8 mouse cellular contexts compared by ENCODE assay signal in genomic region chr19:44988831-44989566, GRCm38 (mm10). TPM values are rescaled to one million over a fixed set of nuclear protein-coding genes. Genes with fewer than 3 reads are reported as not detected.
DNase-seq lines count a peak whose midpoint lies in the region; ATAC-seq and TF ChIP-seq lines count a peak whose summit lies in the region.

Gene Sema4g, plus strand, starts transcription at chr19:44989101.

- ATAC-seq in heart, embryonic 12.5 days (ENCODE audit: insufficient number of reproducible peaks, low FRiP score) = peak; percentile 49; the same call in 1 of the 2 replicates
- peak; percentile 69 for ATAC-seq in liver, postnatal 0 days
- peak; percentile 33 for ATAC-seq in stomach, embryonic 15.5 days (ENCODE audit: insufficient read depth, low FRiP score, low read depth)
- no peak for ATAC-seq in erythroid progenitor cell, adult 5-6 weeks (replicated peaks; ENCODE audit: low FRiP score, poor library complexity, severe bottlenecking)

- peak within 1 kb of the TSS; percentile 100 for H3K4me2 ChIP-seq in heart, embryonic 12.5 days
- peak within 1 kb of the TSS; percentile 80 for H3K4me2 ChIP-seq in liver, postnatal 0 days (ENCODE audit: low read depth, low read length)
- H3K4me2 ChIP-seq in stomach, embryonic 15.5 days = peak within 1 kb of the TSS; percentile 95

- TF ChIP-seq CTCF in spleen, adult 2 months (IDR thresholded peaks at IDR 0.05; ENCODE audit: extremely low read depth, insufficient read depth, insufficient read length, insufficient replicate concordance) = peak; percentile 14; the same call in 1 of the 2 replicates
- TF ChIP-seq CTCF in liver, postnatal 0 days (IDR thresholded peaks at IDR 0.05; ENCODE audit: low read depth) = peak; percentile 40; the same call in 1 of the 2 replicates

- peaks cover 7% of the 10 kb centered on the region for H3K4me1 ChIP-seq in spleen, adult 2 months (ENCODE audit: control insufficient read depth, insufficient read depth, insufficient read length)
- peaks cover 23% of the 10 kb centered on the region for H3K4me1 ChIP-seq in heart, embryonic 12.5 days (replicated peaks)
- peaks cover 23% of the 10 kb centered on the region for H3K4me1 ChIP-seq in liver, postnatal 0 days (ENCODE audit: insufficient read depth)
- H3K4me1 ChIP-seq in stomach, embryonic 15.5 days = peaks cover 17% of the 10 kb centered on the region

- peak within 1 kb of the TSS; percentile 27; the same call in 1 of the 2 replicates for H3K4me3 ChIP-seq in spleen, adult 2 months (ENCODE audit: extremely low read depth, insufficient read depth, insufficient read length)
- peak within 1 kb of the TSS; percentile 68 for H3K4me3 ChIP-seq in heart, embryonic 12.5 days
- H3K4me3 ChIP-seq in liver, postnatal 0 days (ENCODE audit: low read depth, low read length) = peak within 1 kb of the TSS; percentile 64
- H3K4me3 ChIP-seq in stomach, embryonic 15.5 days (replicated peaks) = peak within 1 kb of the TSS; percentile 61

- no peak for TF ChIP-seq POLR2A in spleen, adult 2 months (IDR thresholded peaks at IDR 0.05; ENCODE audit: low read depth, low read length)

- H3K27ac ChIP-seq in spleen, adult 2 months (ENCODE audit: insufficient read depth, low read length) = no peak within 1 kb of the TSS
- H3K27ac ChIP-seq in heart, embryonic 12.5 days (ENCODE audit: poor library complexity, severe bottlenecking) = no peak within 1 kb of the TSS
- peak within 1 kb of the TSS; percentile 94 for H3K27ac ChIP-seq in liver, postnatal 0 days (ENCODE audit: low read depth)
- H3K27ac ChIP-seq in stomach, embryonic 15.5 days = peak within 1 kb of the TSS; percentile 72

- peaks cover 12% of the 10 kb centered on the region for H3K27me3 ChIP-seq in spleen, adult 2 months (ENCODE audit: control insufficient read depth, insufficient read depth, low read length)
- H3K27me3 ChIP-seq in heart, embryonic 12.5 days (replicated peaks) = peaks cover 10% of the 10 kb centered on the region; the same call in 1 of the 2 replicates
- peaks cover 9% of the 10 kb centered on the region; the same call in 1 of the 2 replicates for H3K27me3 ChIP-seq in liver, postnatal 0 days (ENCODE audit: insufficient read depth, low read length)
- H3K27me3 ChIP-seq in stomach, embryonic 15.5 days (replicated peaks) = no peaks in the 10 kb centered on the region

- H3K9me3 ChIP-seq in heart, embryonic 12.5 days (replicated peaks) = no peaks in the 10 kb centered on the region
- no peaks in the 10 kb centered on the region for H3K9me3 ChIP-seq in liver, postnatal 0 days (ENCODE audit: low read length)
- H3K9me3 ChIP-seq in stomach, embryonic 15.5 days = no peaks in the 10 kb centered on the region

- DNase-seq in spleen, adult 2 months (ENCODE audit: low read depth in 1 of 2, low spot score in 2 of 2) = no peak
- no peak for DNase-seq in spleen, postnatal 14 days (ENCODE audit: low spot score in 2 of 2)
- peak; percentile 78 to 83 for DNase-seq in cerebellum, postnatal 10 days
- DNase-seq in kidney, postnatal 25 days = peak; percentile 46 to 73
- peak; percentile 60 for DNase-seq in liver, postnatal 0 days

- TF ChIP-seq EP300 in liver, postnatal 0 days (IDR thresholded peaks at IDR 0.05; ENCODE audit: low read depth) = no peak

- no peaks in the 10 kb centered on the region for H3K36me3 ChIP-seq in spleen, adult 2 months (ENCODE audit: control insufficient read depth, insufficient read depth, low read length)
- 0 out of 2 replicates have a peak, but pooled peaks cover 5% of the 10 kb centered on the region for H3K36me3 ChIP-seq in heart, embryonic 12.5 days
- H3K36me3 ChIP-seq in liver, postnatal 0 days (replicated peaks; ENCODE audit: insufficient read depth, low read length) = no peaks in the 10 kb centered on the region
- no peaks in the 10 kb centered on the region for H3K36me3 ChIP-seq in stomach, embryonic 15.5 days

- peak within 1 kb of the TSS; percentile 87 for H3K9ac ChIP-seq in heart, embryonic 12.5 days
- H3K9ac ChIP-seq in liver, postnatal 0 days (replicated peaks) = peak within 1 kb of the TSS; percentile 71
- H3K9ac ChIP-seq in stomach, embryonic 15.5 days = peak within 1 kb of the TSS; percentile 51; the same call in 1 of the 2 replicates

- WGBS in spleen, adult 2 months = 2% methylated on average over 53 of the region's 58 CpGs
- WGBS in heart, embryonic 12.5 days = 1% methylated on average over 55 of the region's 58 CpGs
- under 1% methylated on average over 47 of the region's 58 CpGs for WGBS in liver, postnatal 0 days (ENCODE audit: insufficient replicate concordance)
- WGBS in stomach, embryonic 15.5 days = under 1% methylated on average over 49 of the region's 58 CpGs

RNA-seq across cellular contexts. Expression of gene Sema4g, which starts in this region (rescaled TPM):
- polyA plus RNA-seq in spleen, adult 2 months (2012; rRNA removed) = 1.3 and 1.6 TPM in 2 replicates
- 0.91 and 1.0 TPM in 2 replicates for polyA plus RNA-seq in heart, embryonic 12.5 days (2016; fragmentation: Nextera tagmentation; extraction: Ambion mirVana)
- 9.3 and 11.3 TPM in 2 replicates for polyA plus RNA-seq in liver, postnatal 0 days (2015; fragmentation: Nextera tagmentation; extraction: Ambion mirVana)
- 6.5 and 7.4 TPM in 2 replicates for polyA plus RNA-seq in stomach, embryonic 15.5 days (2015; fragmentation: Nextera tagmentation; extraction: Ambion mirVana)
- 0.36 TPM in 1 of 2 replicates, not detected in the other for total RNA-seq in erythroid progenitor cell, adult 5-6 weeks (2015; ENCODE audit: low replicate concordance)
- total RNA-seq in erythroid progenitor cell, adult 5-6 weeks (2017; ENCODE audit: low replicate concordance) = 0.39 TPM in 1 of 2 replicates, not detected in the other

Comparison
In these comparisons a context has a peak if more than half of its experiments do, and no peak if none do; other contexts are left out.
1. DNase-seq: peak in cerebellum, postnatal 10 days (2 of 2), kidney, postnatal 25 days (2 of 2) and liver, postnatal 0 days (single experiment); none in spleen, adult 2 months (0 of 2) and spleen, postnatal 14 days (0 of 2).
2. H3K27ac ChIP-seq: peak in liver, postnatal 0 days (single experiment) and stomach, embryonic 15.5 days (single experiment); none in spleen, adult 2 months (single experiment) and heart, embryonic 12.5 days (single experiment).
3. Peak in every context shown above with its lines, with median percentiles within 50 percentile points of each other: H3K4me3 ChIP-seq, H3K4me2 ChIP-seq and H3K9ac ChIP-seq.